Mouse (Mus musculus) cerebellum, adult 2 months (tissue): Measurements from ENCODE around the gene Spats2. TPM values are rescaled to one million over a fixed set of nuclear protein-coding genes. Genes with fewer than 3 reads are reported as not detected.
"Not testable (repeated sequence)": the region's sequence is repeated elsewhere in the genome, so short reads cannot be mapped to it uniquely, and the experiment has no call there.

ENCODE experiments used
- DNase-seq, 2 experiments: peaks; one replicate each; pipeline ENCODE4 v3.0.0; 2021
- H3K27ac ChIP-seq: fragments of 200-500 bp; 2 replicates; pipeline ENCODE4 v1.5.1; 2012; ENCODE audit warnings: low read length, control low read depth, inconsistent platforms; ENCODE audit not compliant: insufficient read depth
- H3K27me3 ChIP-seq: fragments of 200-500 bp; 2 replicates; pipeline ENCODE4 v1.6.1; 2012; ENCODE audit warnings: inconsistent platforms, mild to moderate bottlenecking, low read length, moderate library complexity; ENCODE audit not compliant: control insufficient read depth, insufficient read depth
- H3K4me1 ChIP-seq: fragments of 200-500 bp; 2 replicates; pipeline ENCODE4 v1.6.1; 2011; ENCODE audit warnings: low read length; ENCODE audit not compliant: control insufficient read depth, insufficient read depth
- H3K4me3 ChIP-seq: fragments of 200-500 bp; replicated peaks from 2 replicates; pipeline ENCODE3; 2011; ENCODE audit warnings: mild to moderate bottlenecking, low read depth, low read length, control low read depth; ENCODE audit not compliant: insufficient read depth
- CTCF ChIP-seq: fragments of 200-500 bp; IDR thresholded peaks from 2 replicates; pipeline ENCODE4 v1.5.1; 2011; ENCODE audit warnings: low read depth, mild to moderate bottlenecking, control low read depth, low read length, moderate library complexity, borderline replicate concordance; ENCODE audit not compliant: insufficient read depth
- POLR2A ChIP-seq: fragments of 200-500 bp; IDR thresholded peaks from 2 replicates; pipeline ENCODE4 v1.6.1; 2011; ENCODE audit warnings: low read length, control low read depth, borderline replicate concordance; ENCODE audit not compliant: insufficient read depth
- WGBS: fragments of 180-500 bp; shearing (Covaris S2); methylation state at CpG from one replicate; pipeline ENCODE4 v1.1.7; 2018; 5-methylcytosine and 5-hydroxymethylcytosine counted together
- polyA plus RNA-seq: library from polyadenylated mRNA; depleted of rRNA; stranded (reverse); fragments of >200 nt; gene quantifications from 2 replicates; pipeline ENCODE4 v1.2.3, GENCODE M21; 2012

Gene Spats2
- polyA plus RNA-seq, 1 experiment = 26.9 TPM

- Histone ChIP-seq H3K27me3 (no peaks in the 10 kb centered on the region), H3K4me1 (no peaks in the 10 kb centered on the region; the same call in 1 of the 2 replicates), H3K4me3 (no peak overlapping the region), H3K27ac (no peak overlapping the region)
- no peak for DNase-seq
- TF ChIP-seq POLR2A = no peak
- TF ChIP-seq CTCF = no peak
- WGBS = 61% methylated on average over 11 of the region's 11 CpGs
Measured at GRCm38 (mm10) chr15:99129441-99129840, 3.7 kb downstream of the Spats2 start.

DNA sequence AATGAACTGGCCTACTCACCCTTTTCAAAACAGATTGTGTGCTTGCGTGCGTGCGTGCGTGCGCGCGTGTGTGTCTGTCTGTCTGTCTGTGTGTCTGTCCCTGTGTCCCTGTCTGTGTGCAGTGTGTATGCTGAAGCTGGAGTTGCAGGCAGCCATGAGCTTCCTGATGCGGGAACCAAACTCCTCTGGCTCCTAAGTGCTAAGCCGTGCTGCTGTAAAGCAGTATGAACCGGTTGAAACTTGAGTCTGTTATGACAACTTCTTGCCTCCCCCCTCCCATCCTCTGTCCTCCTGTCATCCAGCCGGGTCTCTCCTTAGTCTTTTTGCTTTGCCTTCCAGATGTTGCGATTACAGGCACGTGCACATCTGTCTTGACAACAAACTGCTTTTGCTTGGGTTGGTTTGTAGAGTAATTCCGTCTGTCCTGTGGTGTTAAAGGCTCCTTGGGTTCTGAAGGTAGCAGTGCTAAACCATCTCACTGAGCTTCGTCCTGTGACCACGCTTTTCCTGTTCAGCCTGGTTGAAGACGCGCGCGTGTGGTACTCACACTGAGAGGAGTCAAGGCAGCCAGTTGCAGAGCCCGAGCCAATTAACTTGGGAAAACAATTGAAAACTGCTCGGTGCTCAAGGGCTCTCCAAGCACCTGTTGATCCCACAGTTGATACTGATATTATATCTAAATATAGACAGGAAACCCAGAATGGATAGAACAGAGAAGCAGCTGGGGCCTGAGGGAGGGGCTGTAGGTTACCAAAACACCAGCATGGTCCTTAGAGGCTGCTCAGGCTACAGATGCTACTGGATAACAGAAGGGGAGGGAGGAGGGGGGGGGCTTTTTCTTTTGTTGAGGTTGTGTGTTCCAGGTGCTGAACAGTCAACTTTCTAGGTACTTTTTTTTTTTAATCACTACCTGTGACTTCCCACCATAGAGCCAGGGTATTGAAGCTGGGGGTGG, 4.5 kb downstream of the Spats2 start:
- no peak overlapping the region for H3K4me3 ChIP-seq
- TF ChIP-seq POLR2A = no peak
- TF ChIP-seq CTCF = no peak
- DNase-seq = no peak
- H3K27ac ChIP-seq = no peak overlapping the region
- H3K27me3 ChIP-seq = no peaks in the 10 kb centered on the region
- H3K4me1 ChIP-seq = no peaks in the 10 kb centered on the region; the same call in 1 of the 2 replicates
- 70% methylated on average over 22 of the region's 22 CpGs for WGBS

GRCm38 (mm10) chr15:99138389-99138788, 12.7 kb downstream of the Spats2 start:
- Histone ChIP-seq H3K27me3 (no peaks in the 10 kb centered on the region), H3K27ac (no peak overlapping the region), H3K4me1 (no peaks in the 10 kb centered on the region; the same call in 1 of the 2 replicates), H3K4me3 (no peak overlapping the region)
- TF ChIP-seq POLR2A = no peak
- no peak for TF ChIP-seq CTCF
- DNase-seq = no peak
- WGBS = 82% methylated on average over 5 of the region's 5 CpGs

GRCm38 (mm10) chr15:99139669-99140068, 14.0 kb downstream of the Spats2 start:
- Histone ChIP-seq H3K4me3 (no peak overlapping the region), H3K27ac (no peak overlapping the region), H3K27me3 (no peaks in the 10 kb centered on the region), H3K4me1 (no peaks in the 10 kb centered on the region)
- no peak for TF ChIP-seq POLR2A
- TF ChIP-seq CTCF = peak; percentile 68; the same call in 1 of the 2 replicates
- WGBS = 62% methylated on average over 6 of the region's 6 CpGs
- peak; percentile 40 to 51 for DNase-seq

DNA sequence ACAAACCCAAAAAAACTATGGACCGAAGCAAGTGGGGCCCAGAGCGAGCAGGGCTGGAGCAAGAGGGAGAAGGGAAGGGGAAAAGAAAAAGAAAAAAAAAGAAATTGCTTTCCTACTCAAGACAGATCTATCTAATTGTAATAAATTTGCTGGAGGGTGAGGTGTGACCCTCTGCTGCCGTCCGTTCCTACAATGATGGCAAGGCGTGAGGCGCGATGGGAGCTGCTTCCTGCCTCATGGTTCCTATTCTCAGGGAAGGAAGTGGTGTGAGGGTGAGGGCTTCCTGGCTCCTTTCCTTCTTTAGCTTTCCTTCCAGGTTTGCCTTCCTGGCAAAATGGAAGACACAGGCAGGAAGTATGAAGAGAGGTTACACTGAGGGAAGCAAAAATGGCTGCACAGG, 24.8 kb downstream of the Spats2 start:
- no peaks in the 10 kb centered on the region for H3K27me3 ChIP-seq
- H3K4me1 ChIP-seq = no peaks in the 10 kb centered on the region
- H3K4me3 ChIP-seq = no peak overlapping the region
- 92% methylated on average over 7 of the region's 7 CpGs for WGBS
- H3K27ac ChIP-seq = no peak overlapping the region
- no peak for DNase-seq
- TF ChIP-seq CTCF = no peak
- TF ChIP-seq POLR2A = no peak

- no peak for TF ChIP-seq POLR2A
- TF ChIP-seq CTCF = no peak
- Histone ChIP-seq H3K4me1 (no peaks in the 10 kb centered on the region), H3K27ac (no peak overlapping the region), H3K27me3 (no peaks in the 10 kb centered on the region), H3K4me3 (no peak overlapping the region)
- no peak for DNase-seq
- 79% methylated on average over 8 of the region's 8 CpGs for WGBS
Measured at GRCm38 (mm10) chr15:99151324-99151723, 25.6 kb downstream of the Spats2 start.

- no peak for TF ChIP-seq POLR2A
- H3K27ac ChIP-seq = no peak overlapping the region
- no peaks in the 10 kb centered on the region for H3K4me1 ChIP-seq
- DNase-seq = no peak
- no peaks in the 10 kb centered on the region for H3K27me3 ChIP-seq
- 92% methylated on average over 8 of the region's 8 CpGs for WGBS
- no peak overlapping the region for H3K4me3 ChIP-seq
Measured at GRCm38 (mm10) chr15:99153466-99153865, 27.8 kb downstream of the Spats2 start.

DNA sequence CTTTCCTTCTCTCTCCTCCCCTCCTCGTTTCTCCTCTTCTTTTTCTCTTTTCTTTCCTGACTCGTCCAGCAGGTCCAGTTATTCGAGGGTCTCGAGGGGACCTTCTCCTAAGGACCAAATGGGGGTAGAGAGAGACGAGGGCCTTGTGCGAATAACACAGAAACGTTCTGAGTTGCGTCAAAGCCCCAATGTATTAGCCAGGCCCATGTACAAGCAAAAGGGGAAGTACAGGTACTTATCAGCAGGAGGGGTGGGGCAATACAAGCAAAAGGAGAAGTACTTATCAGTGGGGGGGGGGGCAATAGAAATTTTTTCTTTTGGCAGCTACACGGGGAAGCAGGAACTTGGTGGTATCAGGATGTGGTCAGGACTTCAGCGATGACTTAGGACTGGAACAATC, 28.8 kb downstream of the Spats2 start:
- H3K4me1 ChIP-seq, H3K4me3 ChIP-seq, H3K27me3 ChIP-seq, H3K27ac ChIP-seq, DNase-seq: not testable (repeated sequence)
- 91% methylated on average over 10 of the region's 10 CpGs for WGBS
